Mouse (Mus musculus) limb, embryonic 11.5 days (tissue): ENCODE measurements around the gene Cntn5. TPM values are rescaled to one million over a fixed set of nuclear protein-coding genes. Genes with fewer than 3 reads are reported as not detected.

ENCODE experiments used
- ATAC-seq: fragments of 200-750 bp; cut with Nextera tagmentation; 2 replicates; pipeline ENCODE4 v1.8.0; 2017; ENCODE audit warnings: low read depth; ENCODE audit not compliant: insufficient number of reproducible peaks, low FRiP score, low TSS enrichment
- DNase-seq: peaks from one replicate; pipeline ENCODE4 v3.0.0-alpha.2; 2015; ENCODE audit warnings: low spot score
- H3K27ac ChIP-seq: fragments of 300-500 bp; sonication (generic); replicated peaks from 2 replicates; pipeline ENCODE4 v1.5.1; 2014; ENCODE audit warnings: low read depth, mild to moderate bottlenecking, low read length
- H3K27me3 ChIP-seq: fragments of 300-500 bp; sonication (generic); 2 replicates; pipeline ENCODE4 v1.6.1; 2014; ENCODE audit warnings: mild to moderate bottlenecking, low read length, mixed read lengths; ENCODE audit not compliant: control insufficient read depth, insufficient read depth
- H3K36me3 ChIP-seq: fragments of 300-500 bp; sonication (generic); 2 replicates; pipeline ENCODE4 v1.6.1; 2014; ENCODE audit warnings: mild to moderate bottlenecking, low read length, moderate library complexity, mixed read lengths; ENCODE audit not compliant: control insufficient read depth, insufficient read depth
- H3K4me1 ChIP-seq: fragments of 300-500 bp; sonication (generic); 2 replicates; pipeline ENCODE4 v1.6.1; 2014; ENCODE audit warnings: low read length, mixed read lengths; ENCODE audit not compliant: control insufficient read depth, insufficient read depth
- H3K4me2 ChIP-seq: fragments of 300-500 bp; sonication (generic); 2 replicates; pipeline ENCODE4 v1.6.1; 2014; ENCODE audit warnings: low read depth, mild to moderate bottlenecking, moderate library complexity; ENCODE audit not compliant: severe bottlenecking
- H3K4me3 ChIP-seq: fragments of 300-500 bp; sonication (generic); 2 replicates; pipeline ENCODE4 v1.5.1; 2014; ENCODE audit warnings: low read depth, low read length
- H3K9ac ChIP-seq: fragments of 300-500 bp; sonication (generic); 2 replicates; pipeline ENCODE4 v1.6.1; 2014; ENCODE audit warnings: mild to moderate bottlenecking, low read length
- H3K9me3 ChIP-seq: fragments of 300-500 bp; sonication (generic); 2 replicates; pipeline ENCODE4 v1.6.1; 2016; ENCODE audit warnings: low read length; ENCODE audit not compliant: control insufficient read depth
- WGBS: fragments of 180-500 bp; shearing (Covaris S2); extraction: QIAGEN DNeasy Blood & Tissue Kit; methylation state at CpG from one replicate; pipeline ENCODE4 v1.1.7; 2014; 5-methylcytosine and 5-hydroxymethylcytosine counted together
- polyA plus RNA-seq: library from polyadenylated mRNA; unstranded; fragments of >200 nt; fragmentation: Nextera tagmentation; extraction: Ambion mirVana; gene quantifications from 2 replicates; pipeline ENCODE4 v1.2.1, GENCODE M21; 2014

Gene Cntn5
- polyA plus RNA-seq, 1 experiment from 2014 or later = 0.53 TPM

- 88% methylated on average over 1 of the region's 1 CpGs for WGBS
- H3K9ac ChIP-seq = no peak overlapping the region
- no peak overlapping the region for H3K4me2 ChIP-seq
- H3K9me3 ChIP-seq = no peaks in the 10 kb centered on the region
- H3K4me1 ChIP-seq = no peaks in the 10 kb centered on the region
- DNase-seq (no peak), ATAC-seq (no peak)
- H3K27me3 ChIP-seq = no peaks in the 10 kb centered on the region
- no peak overlapping the region for H3K4me3 ChIP-seq
- no peaks in the 10 kb centered on the region for H3K36me3 ChIP-seq
- H3K27ac ChIP-seq = no peak overlapping the region
Observed at GRCm38 (mm10) chr9:10797158-10797557, 107.4 kb downstream of the Cntn5 start.

- no peaks in the 10 kb centered on the region for H3K27me3 ChIP-seq
- no peaks in the 10 kb centered on the region for H3K36me3 ChIP-seq
- no peak for DNase-seq
- 33% methylated on average over 2 of the region's 2 CpGs for WGBS
- H3K4me1 ChIP-seq = no peaks in the 10 kb centered on the region
- no peaks in the 10 kb centered on the region for H3K9me3 ChIP-seq
- H3K4me3 ChIP-seq = no peak overlapping the region
- H3K4me2 ChIP-seq = no peak overlapping the region
- H3K9ac ChIP-seq = no peak overlapping the region
- H3K27ac ChIP-seq = no peak overlapping the region
- ATAC-seq = no peak
Observed at GRCm38 (mm10) chr9:10795102-10795501, 109.5 kb downstream of the Cntn5 start.

- H3K27me3 ChIP-seq = no peaks in the 10 kb centered on the region
- no peaks in the 10 kb centered on the region for H3K9me3 ChIP-seq
- no peak overlapping the region for H3K27ac ChIP-seq
- no peak overlapping the region for H3K4me2 ChIP-seq
- DNase-seq = no peak
- WGBS = 90% methylated on average over 2 of the region's 2 CpGs
- no peaks in the 10 kb centered on the region for H3K4me1 ChIP-seq
- H3K9ac ChIP-seq = no peak overlapping the region
- H3K36me3 ChIP-seq = no peaks in the 10 kb centered on the region
- no peak overlapping the region for H3K4me3 ChIP-seq
- ATAC-seq = no peak
Observed at GRCm38 (mm10) chr9:10731878-10732277, 172.7 kb downstream of the Cntn5 start.

GRCm38 (mm10) chr9:10724191-10724590 is 180.4 kb downstream of the Cntn5 start:
- no peaks in the 10 kb centered on the region for H3K27me3 ChIP-seq
- 87% methylated on average over 2 of the region's 2 CpGs for WGBS
- H3K4me2 ChIP-seq = no peak overlapping the region
- H3K4me3 ChIP-seq = no peak overlapping the region
- DNase-seq (no peak), ATAC-seq (no peak)
- no peak overlapping the region for H3K27ac ChIP-seq
- H3K36me3 ChIP-seq = no peaks in the 10 kb centered on the region
- no peak overlapping the region for H3K9ac ChIP-seq
- H3K4me1 ChIP-seq = no peaks in the 10 kb centered on the region
- H3K9me3 ChIP-seq = no peaks in the 10 kb centered on the region

- no peaks in the 10 kb centered on the region for H3K9me3 ChIP-seq
- H3K4me3 ChIP-seq = no peak overlapping the region
- no peak overlapping the region for H3K27ac ChIP-seq
- no peaks in the 10 kb centered on the region for H3K36me3 ChIP-seq
- WGBS = 89% methylated on average over 4 of the region's 4 CpGs
- H3K9ac ChIP-seq = no peak overlapping the region
- no peak overlapping the region for H3K4me2 ChIP-seq
- H3K27me3 ChIP-seq = no peaks in the 10 kb centered on the region
- no peak for ATAC-seq
- H3K4me1 ChIP-seq = no peaks in the 10 kb centered on the region
- DNase-seq = no peak
Observed at GRCm38 (mm10) chr9:10722121-10722520, 182.5 kb downstream of the Cntn5 start.

- Histone ChIP-seq H3K27me3 (no peaks in the 10 kb centered on the region), H3K27ac (no peak overlapping the region), H3K9me3 (no peaks in the 10 kb centered on the region), H3K4me2 (no peak overlapping the region), H3K4me1 (no peaks in the 10 kb centered on the region), H3K36me3 (no peaks in the 10 kb centered on the region), H3K4me3 (no peak overlapping the region), H3K9ac (no peak overlapping the region)
- WGBS = 54% methylated on average over 3 of the region's 3 CpGs
- ATAC-seq (no peak), DNase-seq (no peak)
Observed at GRCm38 (mm10) chr9:10718986-10719385, 185.6 kb downstream of the Cntn5 start.

GRCm38 (mm10) chr9:10713641-10714040 is 190.9 kb downstream of the Cntn5 start:
- DNase-seq (no peak), ATAC-seq (no peak)
- no peaks in the 10 kb centered on the region for H3K27me3 ChIP-seq
- H3K36me3 ChIP-seq = no peaks in the 10 kb centered on the region
- H3K4me3 ChIP-seq = no peak overlapping the region
- H3K9ac ChIP-seq = no peak overlapping the region
- H3K4me1 ChIP-seq = no peaks in the 10 kb centered on the region
- no peak overlapping the region for H3K27ac ChIP-seq
- no peaks in the 10 kb centered on the region for H3K9me3 ChIP-seq
- WGBS = 22% methylated on average over 1 of the region's 1 CpGs
- no peak overlapping the region for H3K4me2 ChIP-seq

- H3K9me3 ChIP-seq = no peaks in the 10 kb centered on the region
- H3K4me2 ChIP-seq = no peak overlapping the region
- H3K4me1 ChIP-seq = no peaks in the 10 kb centered on the region
- H3K4me3 ChIP-seq = no peak overlapping the region
- no peaks in the 10 kb centered on the region for H3K36me3 ChIP-seq
- DNase-seq (no peak), ATAC-seq (no peak)
- H3K27me3 ChIP-seq = no peaks in the 10 kb centered on the region
- no peak overlapping the region for H3K9ac ChIP-seq
- H3K27ac ChIP-seq = no peak overlapping the region
Observed at GRCm38 (mm10) chr9:10681646-10682045, 222.9 kb downstream of the Cntn5 start.

- no peak for DNase-seq
- Histone ChIP-seq H3K4me3 (no peak overlapping the region), H3K9me3 (no peaks in the 10 kb centered on the region), H3K4me2 (no peak overlapping the region), H3K4me1 (no peaks in the 10 kb centered on the region), H3K27me3 (no peaks in the 10 kb centered on the region), H3K9ac (no peak overlapping the region), H3K36me3 (no peaks in the 10 kb centered on the region), H3K27ac (no peak overlapping the region)
- 56% methylated on average over 3 of the region's 3 CpGs for WGBS
- no peak for ATAC-seq
Observed at GRCm38 (mm10) chr9:10681181-10681580, 223.4 kb downstream of the Cntn5 start.
